Mouse (Mus musculus) megakaryocyte, embryonic 14.5 days (primary cell): ENCODE measurements around the gene Wdr54.

Source experiments
- FLI1 ChIP-seq: IDR thresholded peaks from 2 replicates; pipeline ENCODE4 v1.6.1; 2012; ENCODE audit warnings: low read length, inconsistent platforms, mixed read lengths
- GATA1 ChIP-seq: IDR thresholded peaks from 3 replicates; pipeline ENCODE4 v1.6.1; 2012; ENCODE audit warnings: mixed read lengths, low read length, inconsistent platforms, borderline replicate concordance

DNA sequence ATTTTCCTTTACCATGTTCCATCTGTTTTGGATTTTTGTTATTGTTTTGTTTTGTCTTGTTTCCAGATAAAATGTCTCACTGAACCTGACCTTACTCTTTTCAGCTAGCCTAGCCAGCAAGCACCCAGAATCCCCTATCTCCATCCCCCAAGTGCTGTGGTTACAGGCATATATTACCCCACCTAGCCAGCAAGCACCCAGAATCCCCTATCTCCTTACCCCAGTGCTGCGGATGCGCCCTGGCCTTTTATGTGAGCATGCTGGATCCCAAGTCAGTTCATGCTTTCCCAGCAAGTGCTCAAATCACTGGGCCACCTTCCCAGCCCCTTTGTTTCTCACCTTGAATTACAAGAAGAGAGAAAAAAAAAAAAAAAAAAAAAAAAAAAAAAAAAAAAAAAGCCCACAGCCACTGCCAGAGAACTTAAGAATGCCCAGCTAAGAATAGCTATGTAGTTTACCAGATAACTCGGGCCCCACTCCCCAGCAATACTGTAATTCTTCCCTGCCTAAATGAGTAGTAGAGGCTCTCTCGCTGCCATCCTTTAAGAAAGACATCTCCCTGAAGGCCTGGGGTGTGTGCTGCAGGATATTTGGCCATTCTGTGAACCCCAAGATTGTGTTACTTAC lies 44.6 kb downstream of the Wdr54 start:
- TF ChIP-seq GATA1 (no peak), FLI1 (no peak)
